Mouse (Mus musculus) megakaryocyte-erythroid progenitor cell, adult 5-6 weeks (primary cell): ENCODE measurements around the gene Ubqln4. TPM values are rescaled to one million over a fixed set of nuclear protein-coding genes. Genes with fewer than 3 reads are reported as not detected.

Experiments used
- ATAC-seq: replicated peaks from 2 replicates; pipeline ENCODE4 v1.8.0; 2016; ENCODE audit warnings: mild to moderate bottlenecking, inconsistent platforms; ENCODE audit not compliant: severe bottlenecking, poor library complexity, low FRiP score, low TSS enrichment
- total RNA-seq, 2 experiments: library from RNA; stranded (forward) in 1 of 2; stranded (reverse) in 1 of 2; fragments of 200-1000, 215-1000 nt in 1 of 2; fragments of >200 nt in 1 of 2; fragmentation: Nextera tagmentation in 1 of 2; gene quantifications; 2 replicates each; pipeline ENCODE4 v1.2.3; 2014 to 2017

Gene Ubqln4
- total RNA-seq, 2 experiments from 2014 or later = 56.0 to 94.1 TPM

DNA sequence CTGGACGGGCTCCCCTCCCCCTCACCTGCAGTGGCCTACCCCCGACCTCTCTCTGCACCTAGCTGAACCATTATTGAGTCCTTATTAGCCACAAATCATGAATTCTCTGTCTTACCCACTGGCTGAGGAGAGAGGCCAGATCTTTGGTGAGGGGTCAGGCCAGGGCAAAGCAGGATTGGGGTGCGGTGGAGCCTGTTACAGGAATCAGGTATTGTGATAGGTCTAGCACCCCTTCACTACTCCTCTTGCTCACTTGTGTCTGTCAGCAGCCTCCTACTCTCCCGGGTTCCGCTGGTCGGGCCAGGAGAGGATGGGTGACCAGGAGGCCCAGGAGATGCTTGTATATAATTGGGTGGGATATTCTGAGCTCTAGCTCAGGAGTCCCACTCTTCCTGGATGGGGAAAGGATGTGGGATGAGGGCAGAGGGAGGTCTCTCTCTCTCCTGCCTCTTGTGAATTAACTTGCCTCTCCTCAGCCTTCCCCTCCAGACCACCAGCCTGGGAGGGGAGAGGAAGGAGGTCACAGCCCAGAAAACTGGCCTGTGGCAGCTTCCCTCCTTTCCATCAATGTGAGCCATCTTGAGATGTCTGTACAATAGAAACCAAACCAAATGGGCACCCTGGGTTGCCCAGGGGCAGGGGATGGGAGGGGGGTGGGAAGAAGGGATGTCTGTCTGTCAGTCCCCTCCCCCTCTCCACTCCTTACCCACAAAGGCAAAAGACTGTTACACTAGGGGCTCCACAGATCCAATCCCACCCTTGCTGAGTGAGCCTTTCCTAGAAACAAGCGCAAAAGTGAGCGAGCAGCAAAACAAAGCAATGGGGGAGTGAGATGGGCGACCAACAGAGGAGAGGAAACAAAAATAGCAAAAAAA, 15.1 kb upstream of the Ubqln4 start:
- ATAC-seq = no peak

DNA sequence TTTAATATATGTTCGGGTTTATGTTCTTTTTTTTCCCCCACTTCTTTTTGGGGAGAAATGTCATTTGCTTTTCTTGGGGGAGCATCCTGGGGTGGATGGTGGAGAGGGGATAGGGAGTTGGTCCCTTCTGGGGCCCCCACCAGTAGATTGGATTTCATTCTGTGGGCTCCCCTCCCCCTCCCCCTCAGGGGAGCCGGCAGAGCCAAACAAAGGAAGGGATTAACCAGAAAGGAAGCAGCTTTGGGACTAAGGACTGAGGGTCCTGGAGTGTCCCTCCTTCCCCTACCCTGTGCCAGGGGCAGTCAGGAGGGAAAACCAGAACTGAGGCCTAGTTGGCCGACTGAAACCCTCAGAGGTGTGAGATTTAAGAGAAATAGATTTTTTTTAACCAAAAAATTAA, 14.2 kb upstream of the Ubqln4 start:
- ATAC-seq = no peak

DNA sequence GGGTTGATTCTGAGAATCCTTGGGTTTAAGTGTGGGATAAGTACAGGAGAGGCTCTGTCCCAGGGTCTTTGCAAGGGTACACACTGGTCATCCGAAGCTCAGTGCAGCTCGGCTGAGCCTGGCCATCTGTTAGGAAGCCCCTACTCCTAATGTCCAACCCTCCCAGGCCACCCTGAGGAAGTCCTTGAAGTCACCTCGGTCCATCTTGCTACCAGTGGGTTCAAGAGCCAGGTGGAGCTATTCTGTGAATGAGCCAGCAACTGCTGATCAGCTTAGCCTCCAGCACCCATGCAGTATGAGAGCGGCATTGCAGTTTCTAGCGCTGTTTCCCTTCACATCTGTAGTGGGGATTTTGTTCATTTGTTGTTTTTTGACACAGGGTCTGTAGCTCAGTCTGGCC, 13.5 kb upstream of the Ubqln4 start:
- ATAC-seq = no peak

DNA sequence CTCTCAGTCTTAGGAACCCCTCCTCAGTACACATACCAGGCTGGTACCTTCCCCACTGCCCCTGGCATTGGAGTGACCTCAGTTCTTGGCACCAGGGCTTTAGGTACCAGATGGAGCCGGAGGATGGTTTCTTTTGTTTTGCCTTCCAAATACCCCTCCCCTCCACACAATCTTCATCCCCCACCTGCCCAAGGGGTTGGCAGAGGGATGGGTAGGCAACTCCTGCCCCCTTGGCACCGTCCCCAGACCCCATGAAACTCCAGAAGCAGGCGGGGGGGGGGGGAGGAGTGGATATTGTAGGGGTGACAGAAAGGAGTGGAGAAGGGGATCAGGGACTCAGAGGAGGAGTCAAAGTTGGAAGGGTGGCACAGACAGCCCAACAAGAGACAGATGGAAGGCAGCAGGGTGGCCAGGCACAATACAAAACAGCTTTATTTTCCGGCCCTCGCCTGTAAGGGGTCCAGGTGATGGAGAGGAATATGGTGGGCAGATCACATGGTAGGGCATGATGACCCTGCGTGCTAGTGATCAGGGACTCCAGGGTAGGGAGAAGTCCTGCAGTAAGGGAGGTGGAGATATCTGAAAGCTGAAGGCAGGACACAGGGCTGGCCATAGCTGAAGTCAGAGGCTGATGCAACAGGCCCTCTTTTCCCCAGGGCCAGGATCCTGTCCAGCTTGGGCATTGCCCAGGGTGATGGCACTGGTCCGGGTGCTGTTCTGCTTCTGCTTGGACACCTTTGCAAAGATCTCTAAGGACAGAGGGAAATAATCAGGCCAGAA, 11.7 kb upstream of the Ubqln4 start:
- ATAC-seq = no peak

DNA sequence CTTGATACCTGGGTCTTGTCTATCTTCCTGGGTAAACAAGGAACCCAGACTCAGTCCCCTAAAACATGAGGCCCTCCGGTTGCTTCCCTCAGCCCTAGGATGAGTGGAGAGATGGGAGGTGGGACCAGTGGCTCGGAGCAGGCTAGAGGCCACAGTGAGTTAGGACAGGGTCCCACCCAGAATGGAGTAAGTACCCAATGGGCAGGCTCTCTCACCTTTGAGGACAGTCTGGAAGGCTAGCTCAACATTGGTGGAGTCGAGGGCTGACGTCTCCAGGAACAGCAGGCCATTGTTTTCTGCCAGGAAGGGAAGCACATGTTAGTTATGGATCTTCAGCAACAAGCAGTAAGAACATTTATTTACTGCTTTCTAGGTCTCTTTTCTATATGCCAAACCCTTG, 11.1 kb upstream of the Ubqln4 start:
- ATAC-seq = no peak

DNA sequence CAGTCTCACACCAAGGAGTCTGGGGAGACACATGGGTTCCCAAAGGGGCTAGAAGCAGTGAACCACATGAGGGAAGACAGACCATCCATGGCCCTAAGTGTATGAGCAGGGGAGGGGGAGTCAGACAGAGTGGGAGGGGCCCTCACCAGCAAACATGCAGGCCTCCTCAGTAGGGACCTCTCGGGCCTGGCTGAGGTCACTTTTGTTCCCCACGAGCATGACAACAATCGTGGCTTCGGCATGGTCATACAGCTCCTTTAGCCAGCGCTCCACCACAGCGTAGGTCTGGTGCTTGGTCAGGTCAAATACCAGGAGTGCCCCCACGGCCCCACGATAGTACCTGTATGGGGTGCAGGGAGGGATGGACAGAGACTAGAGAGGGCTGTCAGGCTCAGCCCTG, 10.4 kb upstream of the Ubqln4 start:
- no peak for ATAC-seq

DNA sequence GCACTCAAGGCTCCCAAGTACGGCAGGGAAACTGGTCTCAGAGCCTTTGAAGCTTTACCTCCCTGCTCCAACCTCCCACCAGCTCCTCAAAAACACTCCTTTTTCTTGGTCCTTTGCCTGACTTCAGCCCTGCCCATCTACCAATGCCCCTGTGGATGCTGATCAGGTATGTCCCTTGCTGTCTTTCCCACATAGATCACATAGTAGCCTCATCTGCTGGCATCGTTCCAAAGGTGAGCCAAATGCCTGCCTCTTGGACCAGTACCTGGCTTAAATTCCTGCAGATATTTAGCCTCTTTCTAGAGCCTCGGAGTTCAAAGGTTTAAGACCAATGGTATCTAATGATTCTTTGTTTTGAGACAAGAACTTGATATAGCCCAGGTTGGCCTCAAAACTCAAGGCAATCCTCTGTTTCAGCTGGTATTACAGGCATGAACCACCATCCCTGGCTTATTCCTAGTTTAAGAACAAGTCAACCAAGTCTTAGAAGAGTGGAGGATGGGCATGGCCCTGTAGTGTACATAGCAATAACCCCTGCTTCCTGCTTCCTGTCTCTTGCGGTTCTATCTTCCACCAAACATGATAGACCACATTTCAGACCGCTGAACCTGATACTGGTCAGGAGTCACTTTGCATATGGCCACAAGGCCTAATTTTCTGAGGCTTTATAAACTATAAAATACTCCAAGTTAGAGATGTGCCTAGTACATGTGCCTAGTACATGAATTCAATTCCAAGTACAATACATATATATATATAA, 9.7 kb upstream of the Ubqln4 start:
- ATAC-seq = no peak

DNA sequence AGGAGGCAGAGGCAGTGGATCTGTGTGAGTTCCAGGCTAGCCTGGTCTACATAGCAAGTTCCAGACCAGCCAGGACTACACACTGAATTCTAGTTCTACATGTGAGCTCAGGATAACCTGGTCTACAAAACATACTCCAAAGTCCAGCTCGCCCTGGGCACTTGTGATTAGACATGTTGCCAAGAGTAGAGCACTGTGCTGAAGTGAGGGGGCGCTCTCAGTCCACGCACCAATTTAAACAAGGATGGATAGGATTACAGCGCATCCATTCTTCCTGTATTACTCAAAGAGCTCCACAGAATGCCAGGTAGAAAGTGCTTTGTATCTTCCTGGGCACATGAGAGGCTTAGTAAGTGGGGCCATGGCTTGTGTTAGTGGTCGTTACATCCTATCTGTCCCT, 9.0 kb upstream of the Ubqln4 start:
- ATAC-seq = no peak

DNA sequence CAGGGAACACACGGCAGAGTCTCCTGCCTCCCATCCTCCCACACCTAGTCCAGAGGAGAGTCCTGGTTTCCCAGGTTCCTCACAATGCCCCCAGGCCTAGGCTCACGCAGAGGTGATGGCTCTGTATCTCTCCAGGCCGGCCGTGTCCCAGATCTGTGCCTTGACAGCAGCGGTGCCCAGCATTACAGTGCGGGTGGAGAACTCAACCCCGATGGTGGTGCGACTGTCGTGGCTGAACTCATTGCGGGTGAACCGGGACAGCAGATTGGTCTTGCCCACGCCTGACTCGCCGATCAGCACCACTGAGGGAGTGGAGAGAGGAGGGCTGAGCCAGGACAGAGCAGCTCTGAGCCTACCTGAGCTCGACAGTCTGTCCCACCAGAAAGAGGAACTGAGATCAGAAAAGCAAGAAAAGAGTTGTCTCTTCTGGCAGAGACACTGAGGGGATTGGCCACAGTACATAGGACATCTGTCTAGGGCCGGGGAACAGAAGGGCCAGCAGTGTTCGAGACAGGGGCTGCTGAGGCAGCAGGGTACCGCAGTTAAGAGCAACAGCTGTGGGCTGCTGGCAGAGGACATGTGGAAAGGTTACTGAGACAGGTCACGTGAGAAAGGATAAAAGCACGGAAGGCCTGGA, 8.5 kb upstream of the Ubqln4 start:
- ATAC-seq = no peak

DNA sequence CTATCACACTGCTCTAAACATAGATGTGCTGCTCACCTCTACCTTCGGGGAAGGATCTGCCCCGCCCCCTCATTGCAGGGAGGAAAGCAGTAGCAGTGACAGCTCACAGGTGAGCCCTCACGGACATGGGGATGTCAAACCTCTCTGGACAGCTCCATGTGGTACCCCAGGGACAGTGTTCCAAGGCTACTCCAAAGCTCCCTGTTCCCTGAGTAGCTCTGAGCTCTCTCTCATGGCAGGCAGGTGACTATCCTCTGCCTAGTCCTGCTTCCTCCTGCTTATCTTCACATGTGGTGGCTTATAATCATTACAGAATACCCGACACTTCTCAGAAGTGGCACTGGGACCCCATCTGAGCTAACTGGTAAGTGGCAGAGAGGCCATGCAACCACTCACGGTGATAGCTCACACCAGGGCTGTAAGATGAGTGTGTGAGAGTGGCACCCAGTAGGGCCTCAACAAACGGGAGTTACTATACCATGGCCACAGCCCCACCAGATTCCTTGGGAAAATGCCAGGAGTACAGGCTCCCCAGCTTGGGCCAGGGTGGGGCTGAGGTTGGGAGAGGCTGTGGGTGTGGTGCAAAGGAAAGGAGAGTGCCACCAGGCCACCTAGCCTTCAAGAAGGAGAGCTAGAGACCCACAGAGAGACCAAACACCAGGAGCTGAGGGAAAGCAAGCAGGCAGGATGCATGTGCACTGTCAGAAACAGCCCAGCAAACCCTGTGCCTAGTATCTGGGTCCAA, 6.7 kb upstream of the Ubqln4 start:
- peak; percentile 31 for ATAC-seq

DNA sequence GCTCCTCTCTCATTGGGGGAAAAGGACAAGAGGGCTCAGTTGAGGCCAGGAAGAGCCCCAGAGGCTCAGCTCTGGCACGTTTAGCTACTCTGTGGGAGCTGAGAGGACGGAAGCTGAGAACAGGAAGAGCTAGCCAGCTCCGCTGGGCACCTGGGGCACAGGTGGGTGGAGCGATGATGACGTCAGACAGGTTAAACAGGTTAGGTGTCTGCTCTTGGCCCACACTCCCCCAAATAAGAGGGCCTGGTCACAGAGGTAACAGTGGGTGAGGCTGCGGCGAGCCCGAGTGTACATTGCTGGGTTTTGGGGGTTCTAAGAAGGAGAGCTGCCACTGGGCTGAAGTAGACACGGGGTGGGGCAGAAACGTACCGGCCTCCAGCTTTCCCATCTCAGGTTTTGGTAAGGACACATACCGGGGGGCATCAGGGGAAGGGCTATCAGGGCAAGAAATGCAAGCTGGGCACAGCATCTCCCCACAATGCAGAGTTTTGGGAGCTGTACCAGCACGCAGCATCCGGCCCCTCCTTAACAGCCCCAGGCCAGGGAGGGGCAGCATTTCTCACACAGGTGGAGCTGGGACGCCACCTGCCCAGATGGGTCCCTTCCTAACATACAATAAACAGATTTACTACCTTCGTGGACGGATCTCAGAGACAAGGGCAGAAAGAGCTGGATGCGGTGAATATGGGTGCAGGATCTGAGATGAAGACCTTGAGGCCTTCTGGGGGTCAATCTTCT, 5.2 kb upstream of the Ubqln4 start, which contains the start of gene Rab25:
Gene Rab25, minus strand, starts transcription at position 121 of the 738 bp plus-strand sequence.
- no peak for ATAC-seq

DNA sequence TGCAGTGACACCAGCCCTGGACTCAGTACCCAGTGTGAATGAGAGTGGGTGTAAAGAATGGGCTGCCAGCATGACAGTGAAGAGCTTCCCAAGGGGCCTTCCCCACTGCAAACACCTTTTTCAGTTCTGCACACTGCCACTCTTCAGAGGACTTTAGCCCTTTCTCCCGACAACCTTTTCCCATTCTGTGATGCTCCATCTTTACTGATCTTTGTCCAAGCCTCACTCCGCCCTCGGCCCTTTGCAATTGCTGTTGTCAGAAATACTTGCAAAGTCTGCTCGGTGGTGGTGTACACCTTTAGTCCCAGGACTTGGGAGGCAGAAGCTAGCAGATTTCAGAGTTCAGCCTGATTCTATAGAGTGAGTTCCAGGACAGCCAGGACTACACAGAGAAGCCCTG, 2.0 kb upstream of the Ubqln4 start:
- ATAC-seq = no peak

DNA sequence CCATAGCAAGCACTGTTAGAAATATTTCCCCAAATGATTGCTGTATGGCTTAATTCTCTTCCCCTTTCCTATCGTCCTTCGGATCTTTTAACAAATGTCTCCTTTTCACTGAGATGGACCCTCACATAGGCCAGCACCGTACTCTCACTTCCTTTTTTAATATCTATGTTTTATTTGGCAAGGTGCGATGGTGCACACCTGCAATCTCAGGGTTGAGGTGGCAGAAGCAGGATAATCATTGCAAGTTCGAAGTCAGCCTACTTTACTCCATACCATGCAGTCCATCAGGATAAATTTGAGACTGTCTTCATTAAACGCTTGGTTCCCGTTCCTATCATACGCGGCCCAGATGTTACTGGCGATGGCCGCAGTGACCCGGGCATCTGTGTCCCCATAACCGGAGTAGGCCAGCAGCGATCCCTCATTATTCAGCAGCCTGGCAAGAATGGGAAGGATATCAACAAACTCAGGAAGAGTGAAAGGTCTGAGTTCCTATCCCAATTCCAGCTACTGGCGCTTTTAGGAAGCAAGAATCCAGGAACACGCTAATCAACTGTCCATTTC, 1.4 kb upstream of the Ubqln4 start:
- ATAC-seq = no peak

DNA sequence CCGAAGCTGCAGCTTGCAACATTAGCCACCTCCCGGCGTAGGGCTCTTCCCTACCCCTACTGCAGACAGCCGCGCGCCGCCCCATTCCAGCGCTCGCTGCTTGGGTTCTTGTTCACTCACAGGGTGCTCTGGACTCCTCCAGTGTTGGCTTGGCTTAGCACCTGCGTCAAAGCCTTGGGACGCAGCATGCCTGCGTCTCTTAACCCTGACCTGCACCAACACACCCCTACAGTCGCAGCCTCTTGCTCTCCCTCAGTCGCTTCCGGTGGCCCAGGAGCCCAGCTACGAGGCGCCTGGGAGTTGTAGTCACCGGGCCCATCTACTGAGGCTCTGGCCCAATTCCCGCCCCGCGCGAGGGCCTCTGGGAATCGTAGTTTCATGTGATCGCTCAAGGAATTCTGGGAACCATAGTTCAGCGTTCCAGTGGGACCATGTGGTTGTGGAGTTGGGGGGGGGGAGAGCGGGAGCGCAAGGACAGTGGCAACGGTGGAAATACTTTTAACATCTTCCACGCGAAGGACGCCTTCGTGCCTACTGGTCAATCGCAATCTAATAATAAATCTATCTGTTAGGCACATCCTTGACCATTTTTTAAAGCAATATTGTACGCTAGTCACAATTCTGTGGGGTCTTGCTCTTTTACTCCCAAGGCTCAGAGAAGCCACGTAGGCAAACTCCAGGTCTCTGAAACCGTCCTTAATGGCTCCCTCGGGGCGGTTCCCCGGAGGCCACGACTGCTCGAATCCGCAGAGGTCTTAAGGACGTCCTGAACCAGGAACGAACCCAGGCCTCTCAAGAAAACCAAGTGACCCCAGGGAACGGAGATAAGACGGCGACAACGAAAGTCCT, 658 bp upstream of the Ubqln4 start, which contains the start of gene Lamtor2:
Gene Lamtor2, minus strand, starts transcription at position 399 of the 849 bp plus-strand sequence.
- peak; percentile 91 for ATAC-seq

DNA sequence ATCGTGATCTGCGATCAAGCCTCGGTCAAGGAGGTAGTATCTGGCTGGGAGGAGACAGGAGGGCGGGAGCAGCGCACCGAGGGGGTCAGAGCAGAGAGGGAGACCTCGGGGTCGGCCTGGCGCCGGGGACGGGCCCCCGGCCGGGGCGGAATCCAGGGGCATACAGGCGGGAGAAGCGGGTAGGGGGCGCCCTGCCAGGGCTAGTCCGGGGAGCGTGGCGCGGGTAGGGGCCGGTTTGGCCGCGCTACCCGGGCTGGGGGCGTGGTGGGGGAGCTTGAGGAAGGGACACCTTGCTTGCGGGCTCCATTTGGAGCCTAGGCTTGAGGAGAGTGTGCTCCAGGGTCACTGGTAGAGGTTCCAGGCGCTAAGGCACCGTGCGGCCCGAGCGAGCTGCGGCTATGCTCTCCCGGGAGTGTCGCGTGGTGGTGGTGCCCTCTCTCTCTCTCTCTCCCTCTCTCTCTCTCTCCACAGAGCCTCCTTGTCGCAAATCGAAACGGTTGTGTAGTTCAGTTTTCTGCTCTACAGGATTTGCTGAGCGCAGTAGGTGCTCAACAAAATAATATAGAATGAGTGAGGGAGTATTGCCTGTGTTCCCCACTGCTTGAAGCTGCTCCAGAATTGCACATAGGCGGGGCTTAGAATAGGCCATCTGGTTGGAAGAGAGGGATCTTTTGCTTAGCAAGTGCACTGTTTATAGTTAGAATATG, 475 bp downstream of the Ubqln4 start:
- ATAC-seq = peak; percentile 42

DNA sequence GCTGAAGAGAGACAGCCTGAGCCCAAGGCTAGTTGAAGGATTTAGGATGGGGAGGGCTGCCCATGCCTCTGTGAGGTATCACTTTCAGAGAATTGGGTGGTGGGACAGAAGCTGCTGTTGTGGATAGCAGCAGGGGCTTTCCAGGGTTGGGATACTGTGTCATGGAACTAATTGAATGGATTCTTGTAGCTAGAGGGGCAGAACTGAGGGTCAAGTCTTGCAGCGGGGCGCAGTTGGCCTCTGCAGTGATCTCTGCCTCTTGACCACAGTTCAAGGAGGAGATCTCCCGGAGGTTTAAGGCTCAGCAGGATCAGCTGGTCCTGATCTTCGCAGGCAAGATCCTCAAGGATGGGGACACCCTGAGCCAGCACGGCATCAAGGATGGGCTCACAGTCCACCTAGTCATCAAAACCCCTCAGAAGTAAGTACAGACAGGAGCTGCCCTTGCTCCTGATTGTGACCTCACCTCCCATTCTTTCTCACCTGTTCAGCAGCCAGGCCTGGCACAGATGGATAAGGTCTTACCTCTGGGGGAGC, 1.6 kb downstream of the Ubqln4 start:
- ATAC-seq = no peak
